Mouse (Mus musculus) adrenal gland, adult (tissue): ENCODE measurements around the gene Olfr284.

Experiments
- DNase-seq, 2 experiments: peaks; one replicate each; pipeline ENCODE4 v3.0.0; 2022 to 2023; ENCODE audit warnings: low spot score in 1 of 2; ENCODE audit not compliant: inconsistent age in 2 of 2

The Olfr284 gene

GRCm38 (mm10) chr15:98340887-98341286 lies at the start of gene Olfr284:
TSS of gene Olfr284 (minus strand) at chr15:98340987.
- DNase-seq, result no peak

GRCm38 (mm10) chr15:98389796-98390195 lies 49.0 kb upstream of the Olfr284 start:
- DNase-seq, result peak; percentile 83 to 94

GRCm38 (mm10) chr15:98387621-98388020 lies 46.8 kb upstream of the Olfr284 start:
- DNase-seq, result no peak

GRCm38 (mm10) chr15:98380846-98381245 lies 40.1 kb upstream of the Olfr284 start, which contains the start of gene Olfr283:
TSS of gene Olfr283 (minus strand) at chr15:98380946.
- no peak for DNase-seq

- DNase-seq, result no peak
Observed at GRCm38 (mm10) chr15:98378209-98378608, 37.4 kb upstream of the Olfr284 start.

- no peak for DNase-seq
Observed at GRCm38 (mm10) chr15:98317177-98317724, 23.5 kb downstream of the Olfr284 start, which contains the start of gene Olfr285. TSS of gene Olfr285 (minus strand) at chr15:98317353.

GRCm38 (mm10) chr15:98315703-98316102 lies 25.1 kb downstream of the Olfr284 start:
- peak in 1 of 2 experiments; percentile 42 for DNase-seq

GRCm38 (mm10) chr15:98295628-98296551 lies 44.9 kb downstream of the Olfr284 start, which contains the start of gene Zfp641:
TSS of gene Zfp641 (minus strand) at chr15:98296161.
- peak; percentile 64 to 85 for DNase-seq

- DNase-seq, result no peak
Observed at GRCm38 (mm10) chr15:98293651-98294050, 47.1 kb downstream of the Olfr284 start.
